Mouse (Mus musculus) spleen, adult 2 months (tissue): Measurements from ENCODE around the gene Gm49342. TPM values are rescaled to one million over a fixed set of nuclear protein-coding genes. Genes with fewer than 3 reads are reported as not detected.

Experiments used
- DNase-seq, 2 experiments: peaks; one replicate each; pipeline versions ENCODE4 v3.0.0 to v3.0.0-alpha.2; 2012 to 2021; ENCODE audit warnings: low spot score in 2 of 2, low read depth in 1 of 2
- H3K27ac ChIP-seq: fragments of 200-500 bp; 2 replicates; pipeline ENCODE4 v1.5.1; 2012; ENCODE audit warnings: low read length, inconsistent platforms; ENCODE audit not compliant: insufficient read depth
- H3K27me3 ChIP-seq: fragments of 200-500 bp; 2 replicates; pipeline ENCODE4 v1.6.1; 2012; ENCODE audit warnings: mild to moderate bottlenecking, moderate library complexity, low read length, inconsistent platforms; ENCODE audit not compliant: control insufficient read depth, insufficient read depth
- H3K36me3 ChIP-seq: fragments of 200-500 bp; 2 replicates; pipeline ENCODE4 v1.6.1; 2012; ENCODE audit warnings: mild to moderate bottlenecking, low read length, inconsistent platforms; ENCODE audit not compliant: control insufficient read depth, insufficient read depth
- H3K4me1 ChIP-seq: fragments of 200-500 bp; 2 replicates; pipeline ENCODE4 v1.6.1; 2011; ENCODE audit warnings: inconsistent platforms; ENCODE audit not compliant: control insufficient read depth, insufficient read depth, insufficient read length
- H3K4me3 ChIP-seq: fragments of 200-500 bp; 2 replicates; pipeline ENCODE4 v1.5.1; 2011; ENCODE audit warnings: mild to moderate bottlenecking, inconsistent platforms; ENCODE audit not compliant: insufficient read depth, insufficient read length; ENCODE audit errors: extremely low read depth
- CTCF ChIP-seq: fragments of 200-500 bp; IDR thresholded peaks from 2 replicates; pipeline ENCODE4 v1.5.1; 2011; ENCODE audit warnings: mild to moderate bottlenecking, inconsistent platforms; ENCODE audit not compliant: insufficient read depth, insufficient read length, insufficient replicate concordance; ENCODE audit errors: extremely low read depth
- POLR2A ChIP-seq: fragments of 200-500 bp; IDR thresholded peaks from 2 replicates; pipeline ENCODE4 v1.6.1; 2011; ENCODE audit warnings: low read depth, low read length, inconsistent platforms
- WGBS: fragments of 180-500 bp; shearing (Covaris S2); methylation state at CpG from one replicate; pipeline ENCODE4 v1.1.7; 2018; 5-methylcytosine and 5-hydroxymethylcytosine counted together
- polyA plus RNA-seq: library from polyadenylated mRNA; depleted of rRNA; stranded (reverse); fragments of >200 nt; gene quantifications from 2 replicates; pipeline ENCODE4 v1.2.3, GENCODE M21; 2012

Gene Gm49342
- polyA plus RNA-seq, 1 experiment, result 28.4 TPM

DNA sequence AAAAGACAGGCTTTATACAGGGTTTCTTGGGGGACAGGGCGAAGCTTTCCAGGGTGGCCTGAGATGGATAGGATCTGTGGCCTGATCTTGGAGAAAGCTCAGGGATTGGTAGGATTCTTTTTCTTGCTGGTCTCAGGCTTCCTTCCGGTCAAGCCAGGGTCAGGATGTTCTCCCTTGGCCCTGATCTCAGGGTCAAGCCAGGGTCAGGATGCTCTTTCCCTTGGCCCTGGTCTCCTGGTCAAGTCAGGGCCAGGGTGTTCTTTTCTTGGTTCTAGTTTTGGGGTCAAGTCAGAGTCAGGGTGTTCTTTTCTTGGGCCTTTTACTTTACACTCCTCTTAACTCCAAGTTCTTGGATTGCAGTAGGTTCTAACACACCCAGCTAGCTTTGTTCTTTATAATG is 43.4 kb downstream of the Gm49342 start:
- no peak for DNase-seq
- H3K27ac ChIP-seq, result no peak overlapping the region
- peaks cover 1% of the 10 kb centered on the region; the same call in 1 of the 2 replicates for H3K4me1 ChIP-seq
- whole genome bisulfite sequencing, result 91% methylated on average over 2 of the region's 2 CpGs
- H3K27me3 ChIP-seq, result no peaks in the 10 kb centered on the region
- TF ChIP-seq POLR2A (no peak), CTCF (no peak)
- no peaks in the 10 kb centered on the region for H3K36me3 ChIP-seq
- H3K4me3 ChIP-seq, result no peak overlapping the region

DNA sequence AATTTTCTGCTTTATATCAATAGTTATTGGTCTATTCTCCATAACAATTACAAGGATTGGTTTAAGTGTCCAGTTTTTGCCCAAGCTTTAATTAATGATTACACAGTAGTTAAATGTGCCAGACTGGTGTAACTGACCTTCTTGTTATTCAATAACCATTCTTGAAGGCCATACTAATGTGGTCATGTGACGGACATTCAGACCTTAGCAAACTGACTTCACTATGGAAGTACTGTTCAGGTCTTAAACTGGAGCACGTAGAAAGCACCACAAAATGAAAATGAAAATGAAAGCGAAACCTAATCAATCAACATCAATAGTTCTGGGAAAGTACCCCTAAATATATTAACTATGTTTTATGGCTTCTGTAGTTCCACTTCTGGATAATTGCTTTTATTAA is 46.7 kb downstream of the Gm49342 start:
- DNase-seq, result no peak
- TF ChIP-seq POLR2A (no peak), CTCF (no peak)
- Histone ChIP-seq H3K36me3 (no peaks in the 10 kb centered on the region), H3K27me3 (no peaks in the 10 kb centered on the region), H3K4me3 (no peak overlapping the region), H3K4me1 (peaks cover 1% of the 10 kb centered on the region; the same call in 1 of the 2 replicates), H3K27ac (no peak overlapping the region)
- 62% methylated on average over 3 of the region's 3 CpGs for WGBS

DNA sequence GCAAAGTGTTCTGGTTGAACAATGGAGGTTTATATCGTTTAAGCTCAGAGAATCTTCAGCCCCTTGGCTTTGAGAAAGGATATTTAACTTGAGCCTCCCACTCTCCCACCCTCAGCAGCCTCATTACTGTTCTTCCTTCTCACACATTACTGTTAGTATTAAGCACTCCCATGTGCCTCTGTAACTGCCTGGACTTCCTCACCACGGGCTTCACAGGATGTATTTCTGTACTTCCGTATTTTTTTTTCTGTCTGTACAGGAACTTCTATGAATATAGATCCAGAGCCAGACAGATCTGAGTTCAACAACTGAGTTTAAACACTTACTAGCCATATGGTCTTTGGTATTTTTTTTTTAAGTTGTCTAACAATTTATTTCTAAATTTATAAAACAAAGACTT is 52.8 kb downstream of the Gm49342 start:
- H3K4me3 ChIP-seq, result no peak overlapping the region
- TF ChIP-seq POLR2A (no peak), CTCF (no peak)
- H3K27ac ChIP-seq, result peak overlapping the region; percentile 22; the same call in 1 of the 2 replicates
- DNase-seq, result no peak
- H3K4me1 ChIP-seq, result peaks cover 11% of the 10 kb centered on the region
- no peaks in the 10 kb centered on the region for H3K36me3 ChIP-seq
- H3K27me3 ChIP-seq, result no peaks in the 10 kb centered on the region
- 5% methylated on average over 3 of the region's 3 CpGs for WGBS

DNA sequence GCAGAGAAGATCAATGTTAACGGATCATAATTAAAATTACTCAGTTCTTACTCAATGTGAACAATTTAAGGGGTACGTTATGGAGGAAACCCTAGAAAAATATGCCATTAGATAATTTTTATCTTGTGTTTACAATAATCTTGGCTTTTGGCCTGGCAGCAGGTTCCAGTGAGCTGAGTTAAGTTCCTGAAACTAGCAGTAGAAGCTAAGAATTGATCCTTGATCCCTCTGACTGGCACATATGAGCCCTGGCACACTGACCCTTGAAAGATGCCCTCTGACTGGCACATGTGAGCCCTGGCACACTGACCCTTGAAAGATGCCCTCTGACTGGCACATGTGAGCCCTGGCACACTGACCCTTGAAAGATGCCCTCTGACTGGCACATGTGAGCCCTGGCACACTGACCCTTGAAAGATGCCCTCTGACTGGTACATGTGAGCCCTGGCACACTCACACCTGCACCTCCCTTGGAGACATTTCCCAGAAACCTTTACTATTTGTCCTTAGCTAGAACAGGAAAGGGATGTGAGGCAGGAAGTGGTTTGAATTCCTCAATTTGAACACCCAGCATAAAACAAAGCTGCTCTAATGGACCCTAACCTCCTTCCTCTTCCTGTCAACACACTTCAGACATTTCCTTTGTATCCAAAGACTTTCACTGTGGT is 53.8 kb downstream of the Gm49342 start:
- H3K4me3 ChIP-seq, result no peak overlapping the region
- H3K27me3 ChIP-seq, result no peaks in the 10 kb centered on the region
- TF ChIP-seq POLR2A, result no peak
- no peak for TF ChIP-seq CTCF
- peak overlapping the region; percentile 35; the same call in 1 of the 2 replicates for H3K27ac ChIP-seq
- DNase-seq, result no peak
- H3K36me3 ChIP-seq, result no peaks in the 10 kb centered on the region
- H3K4me1 ChIP-seq, result peaks cover 11% of the 10 kb centered on the region
- 51% methylated on average over 2 of the region's 2 CpGs for WGBS

DNA sequence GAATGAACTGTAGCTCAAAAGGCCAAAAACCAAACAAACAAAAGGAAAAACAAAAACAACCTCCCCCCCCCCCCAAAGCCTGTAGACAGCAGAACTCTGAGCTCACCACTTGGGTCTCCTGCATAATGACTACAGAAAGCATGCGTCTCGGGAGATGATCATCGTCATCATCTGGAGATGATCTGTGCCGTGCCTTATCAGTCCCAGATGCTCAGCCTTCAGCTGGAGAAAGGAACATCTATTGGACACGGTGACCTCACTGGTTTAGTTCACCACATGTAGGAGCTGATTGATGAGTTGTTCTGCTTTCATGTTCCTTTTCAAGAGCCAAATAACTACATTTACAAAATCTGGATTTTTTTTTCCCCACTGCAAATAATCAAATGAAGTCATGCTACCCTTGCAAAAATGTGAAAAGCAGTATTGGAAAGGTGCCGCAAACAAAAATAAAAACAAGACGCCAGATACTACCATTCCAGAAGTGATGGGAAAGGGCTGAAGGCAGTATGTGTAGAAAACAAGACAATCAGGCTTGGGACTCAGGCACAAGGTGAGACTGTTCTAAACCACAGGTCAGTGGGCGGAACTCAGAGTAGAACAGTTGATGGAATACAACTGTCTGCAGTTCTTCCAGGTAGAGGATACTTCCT is 63.0 kb downstream of the Gm49342 start, which contains the start of gene Rnase10:
Gene Rnase10, plus strand, starts transcription at position 600 of the 650 bp plus-strand sequence.
- no peaks in the 10 kb centered on the region for H3K27me3 ChIP-seq
- 76% methylated on average over 8 of the region's 8 CpGs for WGBS
- TF ChIP-seq CTCF, result no peak
- no peak for TF ChIP-seq POLR2A
- H3K4me3 ChIP-seq, result no peak within 1 kb of the TSS
- no peaks in the 10 kb centered on the region for H3K4me1 ChIP-seq
- H3K27ac ChIP-seq, result peak within 1 kb of the TSS; percentile 55
- H3K36me3 ChIP-seq, result no peaks in the 10 kb centered on the region
- no peak for DNase-seq

DNA sequence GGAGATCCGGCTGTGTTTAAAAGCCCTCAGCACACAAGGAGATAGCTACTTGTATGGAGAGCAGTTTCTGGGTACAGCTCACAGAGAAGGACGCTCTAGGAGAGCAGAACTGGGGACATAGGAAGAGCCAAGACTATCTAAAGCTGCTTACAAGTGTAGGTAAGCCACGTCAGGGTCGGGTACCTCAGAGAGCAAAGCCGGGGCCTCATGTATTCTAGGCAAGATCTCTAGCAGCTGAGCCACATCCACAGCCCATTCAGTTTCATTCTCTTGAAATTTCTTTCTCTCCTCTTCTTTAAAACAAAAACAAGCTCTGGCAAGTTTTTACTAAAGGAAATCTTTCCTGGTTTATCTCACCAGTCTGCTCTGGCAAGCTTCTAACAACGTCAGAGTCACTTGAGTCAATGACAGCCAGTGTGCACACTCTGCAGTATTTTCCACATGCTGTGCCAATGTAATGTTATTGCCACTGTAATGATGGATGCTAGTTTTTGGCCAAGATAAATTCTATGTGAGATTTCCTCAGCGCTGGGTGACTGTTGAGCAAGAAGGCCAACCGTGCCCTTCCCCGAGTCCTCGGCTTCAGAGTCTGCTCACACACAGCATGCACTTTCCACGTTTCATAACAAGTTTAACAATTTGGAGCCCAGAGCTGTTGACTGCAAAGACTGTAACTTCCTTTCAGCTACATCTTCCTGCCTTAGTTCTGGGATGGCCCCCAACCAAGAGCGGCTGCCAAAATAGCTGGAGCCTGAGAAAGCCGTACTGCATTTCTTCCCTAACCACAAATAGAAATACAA is 63.8 kb downstream of the Gm49342 start:
- no peak for DNase-seq
- Histone ChIP-seq H3K4me1 (no peaks in the 10 kb centered on the region), H3K27me3 (no peaks in the 10 kb centered on the region), H3K27ac (peak overlapping the region; percentile 55), H3K36me3 (no peaks in the 10 kb centered on the region), H3K4me3 (no peak overlapping the region)
- TF ChIP-seq CTCF (no peak), POLR2A (no peak)
- 47% methylated on average over 13 of the region's 13 CpGs for WGBS

DNA sequence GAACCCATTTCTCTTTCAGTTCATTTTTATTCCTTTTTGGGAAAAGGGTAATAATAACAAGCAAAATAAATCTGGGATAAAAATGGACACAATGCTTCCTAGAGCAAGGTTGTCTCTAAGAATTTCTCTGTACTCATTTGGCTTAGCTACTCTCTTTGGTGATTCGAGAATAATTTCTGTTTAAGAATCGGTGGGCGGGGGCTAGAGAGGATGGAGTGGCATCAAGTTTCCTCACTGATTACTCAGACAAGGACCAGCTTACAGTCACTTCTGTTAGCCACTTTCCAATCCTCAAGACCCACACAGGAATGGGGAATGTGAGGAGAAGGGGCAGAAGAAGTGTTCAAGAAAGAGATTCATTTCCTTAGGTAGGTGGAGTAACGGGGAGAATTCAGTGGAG is 64.5 kb downstream of the Gm49342 start:
- Histone ChIP-seq H3K36me3 (no peaks in the 10 kb centered on the region), H3K27me3 (no peaks in the 10 kb centered on the region), H3K4me3 (no peak overlapping the region), H3K4me1 (no peaks in the 10 kb centered on the region), H3K27ac (peak overlapping the region; percentile 10; the same call in 1 of the 2 replicates)
- DNase-seq, result no peak
- WGBS, result 76% methylated on average over 4 of the region's 4 CpGs
- TF ChIP-seq POLR2A, result no peak
- no peak for TF ChIP-seq CTCF
